ENCODE assay signal across 8 mouse cellular contexts in the genomic region with DNA sequence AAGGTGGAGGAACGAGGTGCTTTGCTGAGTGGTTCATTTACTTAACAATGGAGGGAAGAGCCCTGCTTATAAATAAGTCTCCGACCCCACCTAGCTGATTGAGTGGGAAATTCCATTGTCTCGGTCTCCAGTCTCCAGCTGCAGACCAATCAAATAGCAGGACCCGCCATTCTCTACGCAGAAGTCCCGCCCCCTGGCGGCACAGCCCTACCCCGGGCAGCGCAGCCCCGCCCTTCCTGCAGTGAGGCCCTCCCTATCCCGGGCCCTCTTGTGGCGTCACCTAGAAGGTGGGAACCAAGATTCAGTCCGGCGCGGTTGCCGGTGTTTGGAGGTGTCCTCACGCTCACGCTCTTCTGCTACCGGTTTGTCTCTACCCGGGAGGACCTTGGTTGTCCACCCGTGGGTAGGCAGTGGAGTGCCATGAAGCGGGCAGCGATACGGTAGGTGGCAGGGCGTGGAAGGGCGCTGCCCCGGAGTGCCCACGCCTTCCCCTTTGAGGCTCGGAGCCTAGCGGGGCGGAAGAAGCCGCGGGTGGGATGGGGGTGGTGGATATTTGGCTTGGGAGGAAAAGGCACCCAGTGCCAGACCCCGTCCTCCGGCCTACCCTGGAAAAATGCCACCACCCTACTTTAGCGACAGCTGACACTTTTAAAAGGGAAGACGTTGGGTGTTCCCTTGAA. TPM values are rescaled to one million over a fixed set of nuclear protein-coding genes. Genes with fewer than 3 reads are reported as not detected.
DNase-seq lines count a peak whose midpoint lies in the region; ATAC-seq and TF ChIP-seq lines count a peak whose summit lies in the region.

A gene (plus strand): TSS at position 209 of the 680 bp plus-strand sequence.

- H3K27ac ChIP-seq in cortical plate, adult 2 months (ENCODE audit: insufficient read depth, low read length) = no peak within 1 kb of the TSS

- peak; percentile 76 for TF ChIP-seq POLR2A in cortical plate, adult 2 months (IDR thresholded peaks at IDR 0.05; ENCODE audit: extremely low read depth, insufficient read depth, low read length)

- peak; percentile 14; the same call in 1 of the 2 replicates for TF ChIP-seq CTCF in cortical plate, adult 2 months (IDR thresholded peaks at IDR 0.05; ENCODE audit: extremely low read depth, insufficient read depth, low read length)

- no peaks in the 10 kb centered on the region for H3K9me3 ChIP-seq in megakaryocyte, embryonic 14.5 days

- peak; percentile 85 to 87 for DNase-seq in gastrocnemius, adult 8-10 months (ENCODE audit: low spot score in 2 of 2)
- peak; percentile 10 for DNase-seq in hindlimb bud, embryonic 11.5 days (ENCODE audit: extremely low spot score, low read depth, low spot score)
- DNase-seq in left cerebral cortex, adult 8-10 months (ENCODE audit: low spot score in 2 of 2) = peak; percentile 64 to 85
- DNase-seq in right cerebral cortex, postnatal 10 days (ENCODE audit: low spot score in 2 of 2) = peak; percentile 90 to 92
- peak; percentile 68 for DNase-seq in urinary bladder, postnatal 25 days (ENCODE audit: low spot score)

- peak within 1 kb of the TSS; percentile 98 for H3K4me3 ChIP-seq in cortical plate, adult 2 months (ENCODE audit: insufficient read depth, low read length)
- peak within 1 kb of the TSS; percentile 92 for H3K4me3 ChIP-seq in megakaryocyte, embryonic 14.5 days (replicated peaks)

- no peaks in the 10 kb centered on the region for H3K4me1 ChIP-seq in cortical plate, adult 2 months (ENCODE audit: control insufficient read depth, insufficient read depth, low read length)
- H3K4me1 ChIP-seq in megakaryocyte, embryonic 14.5 days = peaks cover 4% of the 10 kb centered on the region; the same call in 1 of the 2 replicates

- no peaks in the 10 kb centered on the region for H3K36me3 ChIP-seq in megakaryocyte, embryonic 14.5 days (replicated peaks; ENCODE audit: low read length)

- ATAC-seq in activated CD4-positive, CD25-positive, alpha-beta regulatory T cell, adult 4 months = peak; percentile 94

- H3K27me3 ChIP-seq in megakaryocyte, embryonic 14.5 days (replicated peaks) = peaks cover 2% of the 10 kb centered on the region

RNA-seq across cellular contexts. Expression of the gene that starts here (rescaled TPM):
- polyA plus RNA-seq in activated CD4-positive, CD25-positive, alpha-beta regulatory T cell, adult 4 months (2017; shearing (Covaris generic)) = 100 to 1,000 TPM; 113 to 123 TPM
- 16.3 and 18.0 TPM in 2 replicates for polyA plus RNA-seq in cortical plate, adult 2 months (2012; rRNA removed)
- 10 to 100 TPM; 13.9 to 16.5 (median 15.4) TPM for total RNA-seq in gastrocnemius, adult 8-10 months (2022)
- 10 to 100 TPM; 20.6 to 24.8 (median 22.9) TPM for total RNA-seq in left cerebral cortex, adult 8-10 months (2022)
- polyA plus RNA-seq in megakaryocyte, embryonic 14.5 days (2012; ENCODE audit: insufficient read depth, low replicate concordance) = 3.1 and 7.0 TPM in 2 replicates

Comparison
In these comparisons a context has a peak if more than half of its experiments do, and no peak if none do; other contexts are left out.
1. DNase-seq: peak in every context shown above with its lines; median percentile 91 in right cerebral cortex, postnatal 10 days; 86 in gastrocnemius, adult 8-10 months; 74 in left cerebral cortex, adult 8-10 months; 68 in urinary bladder, postnatal 25 days; 10 in hindlimb bud, embryonic 11.5 days.